Mouse (Mus musculus): Measurements from ENCODE around the gene Sox5. TPM values are rescaled to one million over a fixed set of nuclear protein-coding genes. Genes with fewer than 3 reads are reported as not detected.
"Not testable (repeated sequence)": the region's sequence is repeated elsewhere in the genome, so short reads cannot be mapped to it uniquely, and the experiment has no call there.

Sox5 gene
- total RNA-seq, 4 experiments from 2014 or later = 11.7 to 35.6 (median 21.6) TPM

DNA sequence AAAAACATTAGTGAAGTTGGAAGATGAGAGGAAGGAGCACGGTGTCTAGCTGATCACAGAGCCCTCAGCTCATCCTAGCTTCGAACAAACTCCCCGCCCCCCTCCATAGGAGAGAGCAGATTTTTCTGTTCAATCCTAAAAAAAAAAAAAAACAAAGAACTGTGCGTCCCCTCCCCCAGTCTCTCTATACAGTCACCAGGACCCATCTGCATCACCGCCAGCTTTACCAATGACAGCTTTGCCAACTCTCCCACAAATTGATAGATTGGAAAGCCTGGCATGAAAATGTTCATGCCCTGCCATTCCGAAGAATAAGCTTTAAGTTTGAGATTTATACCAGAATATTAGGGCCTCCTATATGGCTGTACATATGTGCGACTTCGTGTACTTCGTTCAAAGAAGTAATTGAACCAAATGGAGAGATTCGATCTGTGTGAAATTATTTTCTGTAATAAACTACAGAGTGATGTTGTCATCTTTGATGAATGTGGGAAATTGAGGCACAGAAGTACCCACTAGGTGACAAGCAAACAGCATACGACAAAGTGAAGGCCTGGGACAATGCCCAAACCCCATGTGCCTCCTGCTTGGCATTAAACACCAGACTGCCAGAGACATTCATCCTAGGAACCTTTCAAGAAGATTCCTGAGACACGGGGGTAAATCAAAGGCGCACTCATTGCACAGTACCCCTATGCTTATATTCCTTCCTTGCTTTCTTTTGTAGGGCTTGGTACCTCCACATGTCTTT is 459.3 kb downstream of the Sox5 start:
- no peak for DNase-seq

DNA sequence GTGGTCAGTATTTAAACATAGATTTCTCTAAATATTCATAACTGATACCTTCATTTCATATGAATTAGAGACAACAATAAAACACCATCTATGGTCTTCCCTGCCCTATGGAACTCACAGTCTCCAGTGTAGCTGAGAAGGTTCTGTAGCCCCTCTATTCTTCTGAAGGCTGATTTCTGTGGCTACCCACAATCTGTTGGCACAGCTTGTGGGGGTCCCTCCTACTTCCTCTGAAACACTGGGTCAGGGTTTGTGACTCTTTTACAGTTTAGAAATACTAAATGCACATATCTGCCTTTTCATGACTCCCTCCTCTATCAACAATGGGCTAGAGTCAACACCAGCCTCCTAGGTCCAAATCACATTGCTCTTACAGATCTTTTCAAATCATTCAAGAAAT is 461.4 kb downstream of the Sox5 start:
- no peak for DNase-seq

DNA sequence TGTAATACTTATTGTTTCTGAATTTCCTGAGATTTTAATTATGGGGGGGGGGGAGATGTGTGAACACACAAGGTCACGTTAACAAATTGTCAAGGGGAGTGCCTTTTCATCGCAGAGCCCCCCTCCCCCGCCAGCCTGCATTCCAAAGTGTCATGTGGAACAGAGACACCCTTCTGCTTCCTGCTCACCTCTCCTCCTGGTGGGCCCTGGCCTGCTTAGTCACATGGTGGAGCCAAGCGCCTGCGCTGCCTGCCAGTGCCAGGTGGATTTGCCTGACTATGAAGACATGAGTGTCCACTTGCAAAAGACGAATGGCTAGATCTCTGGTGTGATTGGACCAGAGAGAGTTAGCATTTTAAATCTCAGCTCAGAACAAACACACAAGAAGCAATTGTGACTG is 462.1 kb downstream of the Sox5 start:
- DNase-seq = no peak

DNA sequence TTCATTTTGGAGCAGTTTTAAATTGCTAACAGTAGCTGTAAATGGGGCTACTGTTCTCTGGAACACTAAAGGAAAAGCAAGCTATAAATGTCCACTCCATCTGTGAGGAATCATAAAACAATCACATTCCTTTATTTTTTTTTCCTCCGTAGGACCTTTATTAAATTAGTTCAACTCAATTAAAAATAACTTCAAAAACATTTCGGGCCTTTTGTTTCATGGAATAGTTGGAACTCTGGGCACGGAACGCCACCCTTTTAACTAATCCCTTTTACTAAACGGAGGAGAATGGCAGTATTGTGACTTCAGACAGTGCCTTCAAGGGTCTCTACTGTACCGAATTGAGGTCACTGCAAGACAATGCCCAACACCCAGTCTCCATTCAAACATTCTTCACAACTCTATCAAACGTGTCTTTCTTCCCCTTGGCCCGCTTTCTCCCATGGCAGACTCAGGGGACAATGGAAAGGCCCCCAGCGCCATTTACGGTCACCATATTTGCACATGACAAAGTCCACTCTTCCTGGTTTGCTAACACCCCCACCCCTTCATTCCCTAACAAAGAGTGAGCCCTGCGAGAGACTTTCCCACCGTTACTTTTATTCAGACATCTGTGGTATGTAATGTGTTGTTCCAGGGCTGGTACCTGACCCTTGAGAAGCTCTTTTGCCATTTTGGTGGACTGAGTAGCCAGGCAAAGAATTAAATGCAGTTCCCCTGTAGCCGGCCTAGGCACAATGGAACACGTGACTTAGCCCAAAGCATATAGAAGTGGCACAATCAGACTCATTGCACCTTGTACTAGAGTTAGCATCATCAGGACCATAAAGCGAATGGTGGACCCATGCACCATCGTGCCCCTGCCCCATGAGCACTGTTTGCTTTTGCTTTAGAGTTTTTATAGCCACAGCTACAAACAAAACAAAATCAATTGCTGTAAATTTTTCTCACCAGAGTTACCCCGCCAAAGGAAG is 468.7 kb downstream of the Sox5 start:
- no peak for DNase-seq

DNA sequence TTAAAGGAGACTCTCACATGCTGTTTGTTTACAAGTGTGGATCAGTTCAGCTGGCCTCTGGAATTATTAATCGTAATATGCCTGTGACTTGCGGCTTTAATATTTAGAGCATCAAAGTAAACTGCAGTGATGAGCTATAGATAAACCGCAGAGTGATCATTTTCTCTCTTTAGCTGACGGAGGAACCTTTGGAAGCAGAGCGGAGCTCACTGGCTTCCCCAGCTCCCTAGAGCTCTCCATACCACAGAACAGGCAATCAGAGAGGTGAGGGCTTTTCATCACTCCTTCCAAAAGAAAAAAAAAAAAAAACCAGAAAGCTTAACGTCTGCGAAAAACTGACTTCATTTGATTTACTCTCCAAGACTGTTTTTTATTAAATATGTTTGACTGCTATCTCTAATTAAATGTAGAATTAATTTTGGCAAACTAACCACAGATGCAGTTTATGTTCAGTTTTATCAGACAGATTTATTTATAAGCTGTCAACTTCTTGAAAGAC is 469.4 kb downstream of the Sox5 start:
- DNase-seq = no peak

DNA sequence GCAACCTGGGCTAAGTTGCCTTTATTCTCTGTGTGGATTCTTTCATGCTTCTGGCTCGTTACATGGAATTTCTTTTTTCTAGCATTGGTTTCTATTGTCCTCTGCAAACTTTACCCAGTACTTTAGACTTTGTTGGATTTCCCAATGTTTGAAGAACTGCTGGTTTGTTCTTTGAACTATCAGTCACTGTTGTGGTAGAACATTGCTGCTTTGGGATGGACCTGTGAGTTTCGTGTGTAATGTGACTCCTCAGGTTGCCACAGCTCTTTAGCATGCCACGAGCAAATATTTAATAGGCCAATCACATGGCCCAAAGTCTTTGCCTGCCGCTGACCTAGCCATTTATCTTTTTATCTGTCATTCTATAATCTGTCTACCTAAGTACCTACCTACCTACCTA is 470.0 kb downstream of the Sox5 start:
- DNase-seq = no peak

DNA sequence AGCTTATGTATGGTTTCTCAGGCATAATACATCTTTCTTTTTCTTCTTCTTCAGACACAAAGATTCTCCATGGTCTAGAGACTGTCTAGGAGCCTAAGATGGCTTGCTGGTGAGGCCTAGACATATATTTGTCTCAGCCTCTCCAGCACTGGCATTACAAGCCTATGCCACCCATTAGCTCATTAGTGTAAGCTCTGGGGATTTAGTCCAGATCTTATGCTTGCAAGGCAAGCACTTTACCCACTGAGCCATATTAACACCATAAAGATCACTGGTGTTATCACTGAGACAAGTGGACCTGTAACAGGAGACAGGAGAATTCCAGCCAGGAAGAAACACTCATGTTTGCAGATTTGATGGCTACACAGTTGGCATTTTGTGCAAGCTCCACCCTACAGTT is 472.6 kb downstream of the Sox5 start:
- DNase-seq = no peak

DNA sequence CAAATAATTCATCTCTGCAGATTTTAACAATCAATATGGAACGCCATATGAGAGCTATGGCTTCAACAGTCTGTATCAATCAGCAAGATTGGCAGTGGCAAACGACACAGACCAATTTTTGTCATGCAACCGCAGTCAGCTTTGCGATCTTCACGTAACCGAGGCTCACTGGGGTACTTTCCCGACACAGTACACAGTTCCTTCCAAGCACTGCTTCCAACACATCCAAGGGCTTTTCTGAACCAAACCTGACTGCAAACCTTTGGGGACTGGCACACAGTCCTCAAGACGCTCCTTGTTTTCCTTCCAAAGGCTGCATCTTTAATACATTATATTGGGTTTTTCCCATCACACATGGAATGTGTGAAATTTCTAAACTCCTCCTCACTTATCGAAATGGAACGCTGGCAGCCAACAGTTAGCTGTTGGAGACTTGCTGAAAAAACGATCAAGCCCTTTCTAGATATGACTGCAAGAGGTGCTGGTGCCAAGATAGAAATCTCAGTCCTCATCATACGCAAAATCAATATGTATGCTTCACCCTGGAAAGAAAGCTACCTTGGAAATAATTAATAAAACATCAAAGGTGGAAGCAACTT is 474.1 kb downstream of the Sox5 start:
- DNase-seq = no peak

DNA sequence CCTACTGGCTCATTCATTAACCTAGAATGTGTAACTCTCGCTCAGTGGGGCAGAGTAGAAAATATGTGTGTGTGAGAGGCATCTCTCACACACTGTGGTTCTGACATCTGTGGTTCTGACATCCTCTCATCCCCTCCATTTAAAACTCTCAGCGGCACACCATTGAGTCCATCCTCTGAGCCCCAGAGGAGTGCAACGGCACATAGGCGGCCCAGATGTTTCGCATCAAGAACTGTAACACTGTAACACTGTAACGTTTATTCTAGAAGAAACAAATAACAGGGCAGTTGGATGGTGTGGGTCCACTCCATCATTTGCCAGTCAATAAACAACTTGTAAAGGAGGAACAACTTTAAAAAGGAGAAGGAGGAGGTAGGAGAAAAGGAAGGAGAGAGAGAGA is 479.0 kb downstream of the Sox5 start:
- DNase-seq = no peak

DNA sequence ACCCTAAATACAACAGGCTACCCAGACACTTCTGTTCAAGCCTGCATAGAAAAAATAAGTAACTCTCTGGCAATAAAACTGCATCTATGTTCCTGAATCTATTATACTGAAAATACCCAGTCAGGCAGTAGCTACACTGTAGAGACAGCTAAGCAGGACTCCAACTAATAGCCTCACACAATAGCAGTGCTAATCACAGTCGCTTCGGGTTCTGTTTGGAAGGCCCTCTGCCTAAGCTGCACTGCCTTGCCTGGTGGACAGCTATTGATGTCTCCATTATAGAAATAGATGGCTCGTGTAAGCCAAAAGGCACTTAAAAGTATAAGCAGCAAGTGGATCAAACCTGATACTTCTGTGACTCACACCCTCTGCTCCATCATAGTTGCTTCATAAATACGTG is 480.7 kb downstream of the Sox5 start:
- no peak for DNase-seq

DNA sequence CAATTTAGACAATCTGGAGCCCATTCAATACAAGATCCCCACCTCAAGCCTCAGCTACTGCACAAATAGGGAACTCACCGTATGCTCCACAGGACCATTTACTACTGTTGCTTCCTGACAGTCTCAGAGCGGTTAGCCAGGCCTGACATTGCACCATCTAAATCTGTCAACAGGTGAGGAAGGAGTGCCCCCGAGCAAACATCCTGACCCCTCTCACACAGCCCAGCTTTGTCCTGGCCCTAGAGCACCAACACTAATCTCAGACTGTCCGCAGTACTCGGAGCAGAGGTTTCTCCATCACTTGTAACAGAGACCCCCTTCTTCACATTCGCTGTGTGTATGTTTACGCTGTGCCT is 482.3 kb downstream of the Sox5 start:
- no peak for DNase-seq

DNA sequence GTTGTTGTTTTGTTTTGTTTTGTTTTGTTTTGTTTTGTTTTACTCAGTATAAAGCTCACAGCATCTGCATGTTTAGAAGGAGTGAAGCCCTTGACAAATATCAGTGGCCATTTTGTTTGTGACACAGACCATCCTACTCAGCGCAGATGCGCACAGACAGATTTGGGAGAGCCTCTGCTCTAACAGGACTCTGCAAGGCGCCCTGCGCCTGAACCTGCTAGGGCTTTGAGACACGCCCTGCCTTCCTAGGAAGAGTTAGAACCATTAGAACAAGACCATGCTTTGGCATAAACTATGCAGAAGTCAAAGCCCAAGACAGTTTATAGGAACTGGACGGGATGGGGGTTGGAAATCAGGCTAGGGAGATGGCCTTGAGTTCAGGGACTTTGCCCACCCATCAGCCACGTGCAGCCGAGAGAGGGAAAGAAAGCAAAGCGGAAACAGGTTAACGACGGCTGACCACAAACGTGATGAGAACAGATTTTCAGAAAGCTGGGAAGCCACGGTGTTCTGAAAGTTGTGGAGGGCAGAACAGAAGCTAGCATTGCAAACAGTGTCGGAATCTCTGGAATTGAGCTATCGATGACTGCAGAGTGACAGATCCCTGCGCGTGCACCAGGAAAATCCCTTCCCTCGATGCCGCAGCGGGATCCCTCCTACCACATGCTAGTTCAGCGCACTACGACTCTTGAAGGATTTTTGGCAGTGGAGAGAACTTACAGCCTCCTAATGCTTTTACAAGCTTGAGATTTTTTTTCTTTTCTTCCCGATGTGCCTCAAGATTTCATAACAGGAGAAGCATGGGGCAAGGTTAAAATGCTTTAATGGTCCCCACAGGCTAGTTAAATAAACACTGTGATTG is 482.9 kb downstream of the Sox5 start:
- no peak for DNase-seq

DNA sequence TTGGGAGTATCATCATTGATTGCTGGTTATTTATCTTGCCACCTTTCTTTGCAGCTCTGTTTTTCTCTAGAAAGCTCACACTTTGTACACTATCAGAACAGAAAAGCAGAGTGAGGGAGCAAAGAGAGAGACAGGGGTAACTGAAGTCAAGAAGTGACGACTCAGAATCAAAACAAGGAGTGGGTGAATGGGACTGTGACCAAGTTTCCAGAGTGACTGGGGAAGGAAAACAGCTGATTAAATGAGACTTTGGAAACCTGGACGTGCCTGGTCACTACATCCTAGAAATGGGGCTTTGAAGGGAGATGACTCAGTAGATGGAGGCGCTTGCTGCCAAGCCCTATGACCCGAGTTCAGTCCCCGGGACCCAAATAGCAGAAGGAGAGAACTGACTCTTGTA is 483.9 kb downstream of the Sox5 start:
- no peak for DNase-seq

DNA sequence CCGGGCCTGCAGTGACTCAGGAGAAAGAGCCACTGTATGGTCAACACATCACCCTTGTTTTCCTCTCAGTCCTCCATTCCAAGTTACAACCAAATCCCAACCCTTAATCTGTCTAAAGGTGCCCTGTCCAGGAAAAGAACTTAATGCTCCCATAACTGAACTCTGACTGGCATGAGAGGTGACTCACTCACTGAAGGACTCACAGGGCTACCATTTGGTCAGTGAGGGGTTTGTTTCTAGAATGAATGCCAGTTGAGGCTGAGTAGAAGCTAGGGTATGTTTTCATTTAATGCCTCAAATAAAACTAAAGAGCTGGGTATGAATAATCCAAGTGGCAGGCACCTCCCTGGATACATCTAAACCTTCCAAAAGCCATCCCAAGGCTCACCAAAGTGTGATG is 484.6 kb downstream of the Sox5 start:
- DNase-seq = no peak

DNA sequence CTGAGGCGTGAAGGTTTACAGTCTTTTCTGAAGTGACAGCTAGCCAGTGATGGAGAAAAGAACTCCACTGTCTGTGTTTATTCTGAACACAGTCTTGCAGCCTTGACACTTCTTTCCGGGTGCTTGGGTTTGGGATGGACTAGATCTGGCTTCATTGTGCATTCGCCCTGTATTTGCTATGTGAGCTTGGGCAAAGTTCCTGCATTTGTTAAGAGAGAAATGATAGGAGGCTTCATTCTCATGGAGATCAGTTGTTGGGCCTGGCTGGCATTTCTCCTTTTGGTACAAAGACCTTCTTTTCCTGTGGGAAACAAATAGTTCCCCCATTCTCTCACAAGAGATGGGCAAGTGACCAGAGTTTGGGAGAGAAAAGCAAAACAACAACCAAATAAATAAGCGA is 490.3 kb downstream of the Sox5 start:
- no peak for DNase-seq

DNA sequence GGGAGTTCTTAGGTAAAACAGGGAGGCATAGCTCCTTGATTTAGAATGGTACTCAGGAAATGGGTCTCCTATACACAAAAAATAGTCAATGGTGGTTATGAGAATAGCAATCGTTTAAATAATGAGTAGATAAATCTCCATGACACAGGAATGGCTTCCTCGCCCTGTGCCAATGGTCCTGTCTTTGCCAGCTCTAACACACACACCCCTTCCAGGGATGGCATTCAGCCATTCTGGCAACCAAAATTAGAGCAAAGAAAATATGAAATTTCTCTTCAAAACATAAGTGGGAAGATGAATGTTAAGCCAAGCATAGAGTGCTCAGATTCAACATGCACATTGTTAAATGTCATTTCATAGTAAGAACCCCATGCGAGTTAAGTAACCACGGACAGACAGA is 495.7 kb downstream of the Sox5 start:
- DNase-seq = no peak

DNA sequence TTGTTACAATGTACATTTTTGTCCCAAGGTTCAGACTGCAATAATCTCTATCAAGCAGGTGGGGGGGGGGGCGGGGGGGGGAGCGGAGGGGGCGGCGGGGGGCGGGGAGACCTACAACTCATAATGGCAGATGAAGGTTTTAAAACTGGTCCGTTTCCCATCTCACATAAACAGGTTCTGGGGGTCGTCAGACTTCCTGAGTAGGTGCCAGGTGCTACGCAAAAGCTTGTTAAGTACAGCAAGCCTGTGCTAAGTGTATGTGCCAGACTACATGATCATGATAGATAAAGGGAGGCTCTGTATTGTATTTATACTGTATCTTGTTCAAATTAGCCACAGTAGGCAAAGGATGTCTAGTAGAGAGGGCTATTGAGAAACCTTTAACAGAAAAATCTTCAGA is 498.6 kb downstream of the Sox5 start:
- DNase-seq = no peak

DNA sequence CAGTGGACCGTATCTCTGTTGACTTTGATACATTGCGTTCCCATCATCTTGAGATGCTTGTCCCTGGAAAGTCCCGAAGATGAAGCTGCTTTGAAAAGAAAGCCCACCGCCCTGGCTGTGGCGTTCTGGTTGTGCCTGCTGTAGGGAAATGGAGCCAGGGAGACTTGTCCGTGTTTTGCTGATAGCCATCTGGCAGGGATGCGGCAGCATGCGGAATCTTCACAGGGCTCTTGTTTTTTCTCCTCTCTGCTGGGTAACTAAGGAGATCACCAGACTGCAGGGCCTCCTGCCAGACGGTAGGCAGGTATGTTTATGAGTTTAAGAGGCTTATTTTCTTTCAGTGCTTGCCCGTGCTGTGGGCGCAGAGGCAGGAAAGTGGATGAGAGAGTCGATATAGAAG is 499.0 kb downstream of the Sox5 start:
- no peak for DNase-seq

DNA sequence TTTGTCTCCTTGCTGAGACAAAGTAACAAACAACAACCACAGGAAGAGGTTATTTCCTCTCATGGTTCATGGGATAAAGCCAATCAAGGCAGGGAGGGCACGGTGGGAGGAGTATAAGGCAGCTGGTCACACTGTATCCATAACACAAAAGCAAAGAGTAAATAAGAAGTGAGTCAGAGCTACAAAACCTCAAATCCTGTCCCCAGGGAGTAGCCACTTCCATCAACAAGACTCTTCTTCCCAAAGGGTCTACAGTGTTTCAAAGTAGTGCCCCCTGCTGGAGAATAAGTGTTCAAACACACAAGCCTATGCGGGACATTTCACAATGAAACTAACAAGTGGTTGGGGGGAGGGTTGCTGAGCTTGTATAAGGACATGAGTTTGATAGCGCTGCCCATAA is 500.1 kb downstream of the Sox5 start:
- no peak for DNase-seq

DNA sequence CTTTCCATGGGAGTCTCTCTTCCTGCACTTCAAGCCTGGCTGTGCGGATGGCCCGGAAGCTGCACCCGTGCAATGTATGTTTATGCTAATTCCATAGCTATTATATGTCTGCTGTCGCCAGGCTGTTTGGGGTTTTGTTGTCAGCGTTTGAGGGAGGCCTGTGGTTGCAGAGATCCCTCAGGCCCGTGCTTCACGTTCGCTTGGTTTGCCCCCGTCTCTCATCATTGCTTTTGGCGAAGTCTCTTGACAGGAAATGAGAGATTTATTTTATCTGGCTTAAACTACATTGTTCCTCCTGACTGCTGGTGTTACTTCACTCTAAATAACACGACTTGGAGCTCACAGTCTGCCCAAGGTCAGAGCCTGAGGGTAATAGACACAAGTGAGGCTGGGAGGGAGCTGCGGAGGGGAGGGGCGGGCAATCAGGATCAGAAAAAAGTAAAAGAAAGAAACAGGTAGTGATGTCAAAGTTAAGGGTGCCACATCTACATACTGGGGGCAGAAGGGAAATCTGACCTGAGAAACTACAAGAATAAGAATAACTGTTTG is 503.2 kb downstream of the Sox5 start:
- no peak for DNase-seq

DNA sequence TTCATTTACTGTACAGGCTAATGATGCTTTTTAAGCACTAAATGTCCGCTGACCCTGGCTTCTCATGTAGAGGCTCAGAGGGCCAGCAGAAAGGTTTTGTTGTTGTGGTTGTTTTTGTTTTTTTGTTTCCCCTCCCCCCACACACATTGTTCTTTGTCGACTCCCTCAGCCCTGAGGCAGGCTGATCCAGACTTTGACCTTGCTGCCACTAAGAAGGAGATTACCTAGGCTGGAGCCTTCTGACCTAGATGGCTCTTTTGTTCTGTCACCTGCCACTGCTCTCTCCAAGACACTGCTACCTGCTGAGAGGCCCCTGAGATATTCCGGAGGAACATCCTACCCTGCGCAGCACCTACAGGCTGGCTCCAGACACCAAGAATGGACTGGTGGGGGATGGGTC is 508.4 kb downstream of the Sox5 start:
- not testable (repeated sequence) for DNase-seq

DNA sequence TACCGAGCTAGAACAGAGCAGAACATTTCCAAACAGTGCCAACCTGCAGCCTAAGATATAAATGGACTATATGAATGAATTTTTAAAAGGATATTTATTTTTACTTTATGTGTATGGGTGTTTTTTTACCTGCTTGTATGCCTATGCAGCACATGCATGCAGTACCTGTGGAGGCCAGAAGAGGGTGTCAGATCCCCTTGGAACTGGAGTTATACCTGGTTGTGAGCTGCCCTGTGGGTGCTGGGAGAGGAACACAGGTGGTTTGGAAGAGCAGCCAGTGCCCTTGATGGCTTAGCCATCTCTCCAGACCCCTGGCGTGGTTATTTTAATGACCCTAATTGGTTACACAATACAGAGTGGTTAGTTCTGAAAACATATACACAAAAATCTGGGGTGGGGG is 510.5 kb downstream of the Sox5 start:
- no peak for DNase-seq
